ENCODE assay signal across 9 mouse cellular contexts in genomic region chr6:82073011-82073410, GRCm38 (mm10). TPM values are rescaled to one million over a fixed set of nuclear protein-coding genes. Genes with fewer than 3 reads are reported as not detected.
DNase-seq lines count a peak whose midpoint lies in the region; ATAC-seq lines count a peak whose summit lies in the region.
"Had no signal": no experiment of that assay in that cellular context is flagged by ENCODE, and none has a peak within 500 bp of the region (broad histone marks: within the 10 kb centered on the region; RNA-seq: fewer than 3 reads in every experiment).

No protein-coding gene starts in this region.

- DNase-seq in layer of hippocampus, adult 18-20 months (ENCODE audit: low spot score in 2 of 2), result peak; percentile 22 to 53
- DNase-seq in layer of hippocampus, adult 9-10 months (ENCODE audit: low spot score), result no peak
- DNase-seq in brain, adult 2 months (ENCODE audit: low read depth, low spot score), result peak; percentile 33
- peak; percentile 42 to 66 for DNase-seq in kidney, postnatal 4 days
- peak; percentile 41 for DNase-seq in lung, postnatal 25 days (ENCODE audit: low spot score)
- no peak for DNase-seq in ovary, postnatal 10 days (ENCODE audit: low spot score)
- DNase-seq in urinary bladder, postnatal 14 days (ENCODE audit: low spot score), result no peak

- no peak for ATAC-seq in monocyte, adult 5-6 weeks (replicated peaks; ENCODE audit: insufficient number of reproducible peaks, low FRiP score, low TSS enrichment, poor library complexity, severe bottlenecking)

RNA-seq across cellular contexts. Expression of gene Eva1a, which starts 32.2 kb away (rescaled TPM):
- total RNA-seq in layer of hippocampus, adult 18-20 months (2021), result 10 to 100 TPM; 12.7 to 14.2 TPM
- not detected in 3 replicates for total RNA-seq in monocyte, adult 5-6 weeks (2017)
- total RNA-seq: CH12.LX had no signal

Comparison
In these comparisons a context has a peak if more than half of its experiments do, and no peak if none do; other contexts are left out.
1. DNase-seq: peak in layer of hippocampus, adult 18-20 months (2 of 2), brain, adult 2 months (single experiment), kidney, postnatal 4 days (2 of 2) and lung, postnatal 25 days (single experiment); none in layer of hippocampus, adult 9-10 months (single experiment), ovary, postnatal 10 days (single experiment) and urinary bladder, postnatal 14 days (single experiment).
2. RNA of gene Eva1a, which starts 32.2 kb away (total RNA-seq): 12.7 to 14.2 TPM in layer of hippocampus, adult 18-20 months; not detected in monocyte, adult 5-6 weeks; every median in the first group is over 10 times any median in the second.